Mouse (Mus musculus): ENCODE data around the gene Wdr74. TPM values are rescaled to one million over a fixed set of nuclear protein-coding genes. Genes with fewer than 3 reads are reported as not detected.
"Not testable (repeated sequence)": the region's sequence is repeated elsewhere in the genome, so short reads cannot be mapped to it uniquely, and the experiment has no call there.

The Wdr74 gene
- polyA plus RNA-seq, 1 experiment from 2014 or later = 42.8 TPM

DNA sequence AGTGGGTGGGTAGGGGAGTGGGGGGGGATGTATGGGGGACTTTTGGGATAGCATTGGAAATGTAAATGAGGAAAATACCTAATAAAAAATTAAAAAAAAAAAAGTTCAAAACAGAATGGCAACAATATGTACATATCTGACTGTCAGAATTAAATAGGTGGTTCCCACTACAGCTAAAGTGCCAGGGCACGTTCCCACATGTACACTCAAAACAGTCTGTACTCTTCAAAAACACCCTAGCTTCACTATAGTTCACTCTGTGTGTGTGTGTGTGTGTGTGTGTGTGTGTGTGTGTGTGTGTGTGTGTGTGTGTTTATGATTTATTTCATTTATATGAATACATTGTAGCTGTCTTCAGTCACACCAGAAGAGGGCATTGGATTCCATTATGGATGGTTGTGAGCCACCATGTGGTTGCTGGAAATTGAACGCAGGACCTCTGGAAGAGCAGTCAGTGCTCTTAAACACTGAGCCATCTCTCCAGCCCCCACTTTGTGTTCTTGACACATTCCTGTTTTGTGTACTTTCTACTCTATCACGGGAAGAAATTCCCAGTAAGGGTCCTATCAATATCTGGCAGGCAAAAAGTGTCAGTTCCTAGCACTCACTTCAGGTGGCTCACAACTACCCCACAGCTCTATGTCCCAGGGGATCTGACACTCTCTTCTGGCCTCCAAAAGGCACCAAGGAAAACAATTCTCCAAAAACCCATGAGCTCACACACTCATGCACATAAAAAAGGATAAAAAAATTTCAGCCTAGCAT is 7.1 kb upstream of the Wdr74 start:
- not testable (repeated sequence) for H3K4me3 ChIP-seq; H3K4me2 ChIP-seq; ATAC-seq (replicated peaks; ENCODE audit: insufficient number of reproducible peaks, insufficient read depth, low FRiP score, low read depth); H3K27me3 ChIP-seq; H3K9ac ChIP-seq; H3K9me3 ChIP-seq (replicated peaks); H3K27ac ChIP-seq
- 45% methylated on average over 3 of the region's 3 CpGs for WGBS
- Histone ChIP-seq H3K4me1 (replicated peaks) (peaks cover 17% of the 10 kb centered on the region), H3K36me3 (peaks cover 28% of the 10 kb centered on the region)

DNA sequence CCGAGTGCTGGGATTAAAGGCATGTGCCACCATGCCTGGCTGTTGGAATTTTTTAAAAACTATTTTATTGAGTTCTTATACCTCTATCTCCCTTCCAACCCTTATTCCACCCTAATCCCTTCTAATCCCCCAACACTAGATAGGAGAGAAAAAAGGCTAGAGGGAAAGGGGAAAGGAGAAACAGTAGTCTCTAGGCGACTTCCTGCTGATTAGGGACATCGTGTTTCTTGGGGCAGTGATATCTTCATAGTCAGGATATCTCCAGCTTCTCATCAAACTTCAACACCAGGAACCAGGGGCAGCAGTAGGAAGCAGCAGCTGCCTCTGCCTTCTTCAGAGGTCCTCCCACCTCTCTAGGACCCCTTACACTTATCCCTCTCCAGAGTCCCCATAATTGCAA is 1.3 kb upstream of the Wdr74 start:
- H3K4me1 ChIP-seq (replicated peaks) = peaks cover 13% of the 10 kb centered on the region

DNA sequence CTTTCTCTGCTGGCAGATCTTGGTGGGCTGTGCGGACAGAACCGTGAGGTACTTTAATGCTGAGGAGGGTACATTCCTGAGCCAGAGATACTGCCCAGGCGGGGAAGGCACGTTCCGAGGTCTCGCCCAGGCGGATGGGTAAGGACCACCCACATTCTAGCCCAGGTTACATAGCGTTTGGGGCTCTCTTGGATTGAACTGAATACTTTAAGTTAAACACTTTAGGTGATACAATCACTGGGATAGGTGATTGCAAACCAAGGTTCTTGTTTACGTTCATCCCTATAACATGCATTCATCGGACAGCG is 487 bp downstream of the Wdr74 start:
- H3K9me3 ChIP-seq (replicated peaks) = no peaks in the 10 kb centered on the region
- H3K4me3 ChIP-seq = peak overlapping the region; percentile 86
- ATAC-seq (replicated peaks; ENCODE audit: insufficient number of reproducible peaks, insufficient read depth, low FRiP score, low read depth) = no peak; the same call in 1 of the 2 replicates
- peak overlapping the region; percentile 72 for H3K9ac ChIP-seq
- peaks cover 21% of the 10 kb centered on the region for H3K4me1 ChIP-seq (replicated peaks)
- H3K27ac ChIP-seq = peak overlapping the region; percentile 71
- WGBS = 2% methylated on average over 11 of the region's 11 CpGs
- peak overlapping the region; percentile 78 for H3K4me2 ChIP-seq
- peaks cover 29% of the 10 kb centered on the region for H3K36me3 ChIP-seq
- no peaks in the 10 kb centered on the region for H3K27me3 ChIP-seq

More for the DNA sequence above, 1.3 kb upstream of the Wdr74 start:
- Histone ChIP-seq H3K27ac (no peak overlapping the region), H3K27me3 (no peaks in the 10 kb centered on the region), H3K4me3 (no peak overlapping the region), H3K4me2 (no peak overlapping the region), H3K9ac (no peak overlapping the region), H3K9me3 (replicated peaks) (no peaks in the 10 kb centered on the region), H3K36me3 (peaks cover 16% of the 10 kb centered on the region)
- no peak for ATAC-seq (replicated peaks; ENCODE audit: insufficient number of reproducible peaks, insufficient read depth, low FRiP score, low read depth)
- WGBS = 43% methylated on average over 3 of the region's 3 CpGs

DNA sequence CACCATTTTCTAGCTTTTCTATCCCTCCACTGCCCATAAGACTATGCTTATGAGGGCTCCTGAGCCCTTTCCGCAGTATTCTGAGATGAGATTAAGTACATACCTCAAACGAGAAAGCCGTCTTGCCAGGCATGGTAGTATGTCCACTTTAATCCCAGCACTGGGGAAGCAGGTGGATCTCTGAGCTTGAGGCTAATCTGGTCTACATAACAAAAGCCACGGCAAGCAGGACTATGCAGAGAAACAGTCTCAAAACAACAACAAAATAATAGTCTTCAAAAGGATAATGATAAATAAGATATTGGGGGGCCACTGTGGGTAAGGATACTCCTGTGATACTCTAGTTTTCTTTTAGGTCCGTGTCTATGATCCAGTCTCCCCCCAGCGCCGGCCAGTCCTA is 3.3 kb downstream of the Wdr74 start:
- peaks cover 42% of the 10 kb centered on the region for H3K36me3 ChIP-seq
- WGBS = 89% methylated on average over 7 of the region's 7 CpGs

DNA sequence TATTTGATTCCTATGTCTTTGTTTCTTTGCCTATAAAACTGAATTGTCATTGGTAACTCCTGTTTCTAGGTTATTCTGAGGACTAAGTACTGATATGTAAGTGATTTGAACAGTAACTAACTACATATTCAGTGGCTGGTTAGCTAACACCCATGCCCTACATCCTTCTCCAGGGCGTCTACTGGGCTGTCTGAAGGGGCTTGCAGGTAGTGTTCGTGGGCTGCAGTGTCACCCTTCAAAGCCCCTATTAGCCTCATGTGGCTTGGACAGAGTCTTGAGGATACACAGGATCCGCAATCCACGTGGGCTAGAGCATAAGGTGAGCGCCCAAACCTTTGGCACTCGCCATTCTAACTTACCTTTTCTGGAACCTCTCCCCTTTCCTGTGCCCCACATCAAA is 4.0 kb downstream of the Wdr74 start:
- 89% methylated on average over 6 of the region's 6 CpGs for WGBS
- H3K4me2 ChIP-seq = no peak overlapping the region
- no peak overlapping the region for H3K4me3 ChIP-seq
- H3K9me3 ChIP-seq (replicated peaks) = no peaks in the 10 kb centered on the region
- H3K36me3 ChIP-seq = peaks cover 49% of the 10 kb centered on the region
- no peaks in the 10 kb centered on the region for H3K27me3 ChIP-seq
- no peak overlapping the region for H3K27ac ChIP-seq
- no peak for ATAC-seq (replicated peaks; ENCODE audit: insufficient number of reproducible peaks, insufficient read depth, low FRiP score, low read depth)
- peaks cover 34% of the 10 kb centered on the region for H3K4me1 ChIP-seq (replicated peaks)
- H3K9ac ChIP-seq = no peak overlapping the region

More for the DNA sequence above, 3.3 kb downstream of the Wdr74 start:
- H3K4me2 ChIP-seq = no peak overlapping the region
- no peak for ATAC-seq (replicated peaks; ENCODE audit: insufficient number of reproducible peaks, insufficient read depth, low FRiP score, low read depth)
- H3K4me3 ChIP-seq = no peak overlapping the region
- no peaks in the 10 kb centered on the region for H3K9me3 ChIP-seq (replicated peaks)
- H3K9ac ChIP-seq = no peak overlapping the region
- H3K27ac ChIP-seq = no peak overlapping the region
- peaks cover 34% of the 10 kb centered on the region for H3K4me1 ChIP-seq (replicated peaks)
- H3K27me3 ChIP-seq = no peaks in the 10 kb centered on the region

DNA sequence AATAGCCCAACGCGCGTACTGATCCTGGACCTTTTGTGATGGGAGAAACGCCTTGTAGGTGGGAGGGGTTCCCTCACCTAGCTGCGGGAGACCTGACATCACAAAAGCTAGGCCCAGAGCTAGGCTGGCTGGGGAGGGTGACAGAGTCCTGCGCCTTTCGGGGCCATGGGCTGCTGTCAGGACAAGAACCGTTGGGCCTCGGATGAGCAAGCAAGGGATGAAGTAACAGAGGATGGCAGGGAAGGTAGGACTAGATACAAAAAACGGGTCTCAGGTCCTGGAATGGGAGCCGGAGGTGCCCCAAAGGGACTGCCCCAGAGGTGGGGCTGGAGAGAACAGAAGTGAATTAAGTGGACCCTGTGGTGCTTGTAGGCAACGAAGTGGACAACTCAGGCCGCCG is 5.0 kb downstream of the Wdr74 start, which contains the start of gene 1700092M07Rik:
Gene 1700092M07Rik (plus strand): TSS at position 116 of the 400 bp plus-strand sequence.
- peak within 1 kb of the TSS; percentile 91 for H3K9ac ChIP-seq
- WGBS = 70% methylated on average over 14 of the region's 14 CpGs

DNA sequence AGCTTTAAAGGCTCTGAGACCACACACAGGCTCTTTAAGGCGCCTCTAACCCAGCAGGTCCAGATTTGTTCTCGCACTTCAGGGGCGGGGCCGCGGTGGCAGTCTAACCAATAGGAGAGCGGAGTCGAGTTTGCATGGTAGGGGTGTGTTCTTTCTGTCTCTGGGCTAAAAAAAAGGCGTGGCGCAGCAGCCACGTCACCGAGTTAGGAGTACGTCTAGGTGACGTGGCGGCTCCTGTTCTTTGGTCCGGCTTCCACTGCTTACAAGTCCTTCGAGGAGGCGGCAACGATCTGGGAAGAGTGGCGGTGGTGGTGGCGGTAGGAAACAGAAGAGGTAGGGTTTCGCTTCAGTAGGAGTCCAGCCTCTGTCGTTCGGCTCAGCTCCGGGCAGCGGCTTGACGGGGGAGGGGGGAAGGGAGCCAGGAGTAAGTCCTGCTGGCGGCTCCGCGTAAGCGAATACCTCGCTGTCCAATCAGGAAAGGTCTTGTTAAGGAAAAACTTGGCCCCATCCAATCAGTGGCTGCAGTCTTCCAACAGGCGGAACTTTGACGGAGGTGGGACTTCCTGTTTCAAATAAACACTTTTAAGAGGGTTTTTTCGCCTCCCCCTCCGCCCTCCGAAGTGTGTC is 5.7 kb downstream of the Wdr74 start, which contains the start of gene Stx5a:
Gene Stx5a (plus strand): TSS at position 171 of the 627 bp plus-strand sequence.
- Histone ChIP-seq H3K4me3 (peak within 1 kb of the TSS; percentile 87), H3K27ac (peak within 1 kb of the TSS; percentile 96), H3K9me3 (replicated peaks) (no peaks in the 10 kb centered on the region), H3K36me3 (peaks cover 67% of the 10 kb centered on the region), H3K4me1 (replicated peaks) (peaks cover 29% of the 10 kb centered on the region), H3K9ac (peak within 1 kb of the TSS; percentile 91), H3K27me3 (no peaks in the 10 kb centered on the region), H3K4me2 (peak within 1 kb of the TSS; percentile 90)
- WGBS = under 1% methylated on average over 36 of the region's 36 CpGs
- peak; percentile 97 for ATAC-seq (replicated peaks; ENCODE audit: insufficient number of reproducible peaks, insufficient read depth, low FRiP score, low read depth)

More for the DNA sequence above, 5.0 kb downstream of the Wdr74 start, which contains the start of gene 1700092M07Rik:
- Histone ChIP-seq H3K9me3 (replicated peaks) (no peaks in the 10 kb centered on the region), H3K27me3 (no peaks in the 10 kb centered on the region), H3K4me2 (peak within 1 kb of the TSS; percentile 52), H3K36me3 (peaks cover 59% of the 10 kb centered on the region), H3K27ac (peak within 1 kb of the TSS; percentile 96), H3K4me3 (peak within 1 kb of the TSS; percentile 87), H3K4me1 (replicated peaks) (peaks cover 29% of the 10 kb centered on the region)
- ATAC-seq (replicated peaks; ENCODE audit: insufficient number of reproducible peaks, insufficient read depth, low FRiP score, low read depth) = no peak

DNA sequence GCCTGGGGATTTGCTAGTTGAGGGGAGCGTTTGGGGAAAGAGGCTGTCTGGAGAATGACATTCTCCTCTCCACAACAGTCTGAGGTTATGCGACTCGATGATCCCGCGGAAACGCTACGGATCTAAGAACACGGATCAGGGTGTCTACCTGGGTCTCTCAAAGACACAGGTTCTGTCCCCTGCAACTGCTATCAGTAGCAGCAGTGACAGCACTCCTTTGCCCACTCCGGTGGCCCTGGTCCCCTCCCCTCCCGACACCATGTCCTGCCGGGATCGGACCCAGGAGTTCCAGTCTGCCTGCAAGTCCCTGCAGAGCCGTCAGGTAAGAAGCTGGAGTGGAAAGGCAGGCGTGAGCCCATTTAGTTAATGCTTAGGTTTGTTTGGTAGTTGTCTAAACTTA is 6.5 kb downstream of the Wdr74 start:
- H3K36me3 ChIP-seq = peaks cover 75% of the 10 kb centered on the region
- peaks cover 22% of the 10 kb centered on the region for H3K4me1 ChIP-seq (replicated peaks)
- H3K9me3 ChIP-seq (replicated peaks) = no peaks in the 10 kb centered on the region
- peak overlapping the region; percentile 96 for H3K27ac ChIP-seq
- peak overlapping the region; percentile 90 for H3K4me2 ChIP-seq
- ATAC-seq (replicated peaks; ENCODE audit: insufficient number of reproducible peaks, insufficient read depth, low FRiP score, low read depth) = no peak
- no peaks in the 10 kb centered on the region for H3K27me3 ChIP-seq
- peak overlapping the region; percentile 91 for H3K9ac ChIP-seq
- peak overlapping the region; percentile 87 for H3K4me3 ChIP-seq
- WGBS = 8% methylated on average over 14 of the region's 14 CpGs

DNA sequence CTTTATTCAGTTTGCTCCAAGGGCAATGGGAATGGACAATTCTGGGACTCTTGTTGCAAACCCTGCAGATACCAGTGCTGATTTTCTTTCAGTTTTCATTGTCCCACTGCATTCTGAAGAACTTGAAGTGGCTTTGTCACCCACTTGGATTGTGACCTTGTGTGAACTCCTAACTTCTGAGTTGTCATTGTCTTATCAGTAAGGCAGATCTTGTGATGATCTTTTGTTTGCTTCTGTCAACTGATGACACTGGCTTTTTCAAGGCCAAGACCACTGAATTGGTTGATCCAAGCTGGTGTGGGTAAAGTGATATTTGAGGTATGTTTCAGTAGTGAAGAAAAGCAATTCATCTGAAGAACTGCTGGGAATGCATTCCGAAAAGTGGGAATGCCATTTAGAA is 9.8 kb downstream of the Wdr74 start:
- H3K27ac ChIP-seq = no peak overlapping the region
- H3K27me3 ChIP-seq = no peaks in the 10 kb centered on the region
- WGBS = 94% methylated on average over 1 of the region's 1 CpGs
- no peak for ATAC-seq (replicated peaks; ENCODE audit: insufficient number of reproducible peaks, insufficient read depth, low FRiP score, low read depth)
- no peak overlapping the region for H3K4me2 ChIP-seq
- peaks cover 80% of the 10 kb centered on the region for H3K36me3 ChIP-seq
- H3K9me3 ChIP-seq (replicated peaks) = no peaks in the 10 kb centered on the region
- peaks cover 19% of the 10 kb centered on the region for H3K4me1 ChIP-seq (replicated peaks)
- H3K9ac ChIP-seq = no peak overlapping the region
- H3K4me3 ChIP-seq = no peak overlapping the region

DNA sequence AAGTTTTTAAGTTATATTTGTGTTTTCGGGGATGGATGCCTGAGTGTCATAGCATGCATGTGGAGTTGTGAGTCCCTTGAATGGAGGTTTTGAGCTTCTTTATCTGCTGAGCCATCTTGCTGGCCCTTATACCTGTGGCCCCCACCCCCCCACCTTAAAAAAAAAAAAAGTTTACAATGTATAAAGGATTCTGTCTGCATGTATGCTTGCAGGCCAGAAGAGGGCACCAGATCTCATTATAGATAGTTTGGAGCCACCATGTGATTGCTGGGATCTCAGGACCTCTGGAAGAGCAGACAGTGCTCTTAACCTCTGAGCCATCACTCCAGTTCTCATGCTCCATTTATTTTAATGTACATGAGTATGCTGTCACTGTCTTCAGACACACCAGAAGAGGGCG is 11.7 kb downstream of the Wdr74 start:
- Histone ChIP-seq H3K4me3 (no peak overlapping the region), H3K4me1 (replicated peaks) (peaks cover 9% of the 10 kb centered on the region), H3K27ac (no peak overlapping the region), H3K9me3 (replicated peaks) (no peaks in the 10 kb centered on the region), H3K27me3 (no peaks in the 10 kb centered on the region), H3K9ac (no peak overlapping the region), H3K4me2 (no peak overlapping the region), H3K36me3 (peaks cover 94% of the 10 kb centered on the region)
- no peak for ATAC-seq (replicated peaks; ENCODE audit: insufficient number of reproducible peaks, insufficient read depth, low FRiP score, low read depth)
- 68% methylated on average over 2 of the region's 2 CpGs for WGBS

DNA sequence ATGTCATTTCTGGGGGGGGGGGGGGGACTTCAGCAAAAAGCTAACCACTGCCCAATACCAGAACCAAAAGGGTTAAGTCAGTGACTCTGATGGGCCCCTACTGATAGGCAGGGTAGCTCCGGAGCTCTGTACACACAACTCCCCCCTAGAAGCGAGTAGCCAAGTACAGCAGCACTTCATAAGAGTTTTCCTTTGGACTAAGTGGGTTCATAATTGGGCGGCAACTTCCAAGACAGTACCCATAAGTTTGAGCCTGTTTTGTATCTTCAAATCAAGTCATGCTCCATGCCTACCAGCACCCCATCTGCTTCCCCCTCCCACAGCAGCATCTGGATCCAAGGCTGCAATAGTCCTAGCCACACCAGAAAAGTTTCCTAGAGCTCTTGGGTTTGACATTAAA is 20.0 kb downstream of the Wdr74 start:
- Histone ChIP-seq H3K9me3 (replicated peaks) (no peaks in the 10 kb centered on the region), H3K27me3 (no peaks in the 10 kb centered on the region), H3K4me3 (peak overlapping the region; percentile 98; the same call in 1 of the 2 replicates), H3K4me1 (replicated peaks) (peaks cover 22% of the 10 kb centered on the region), H3K4me2 (peak overlapping the region; percentile 60), H3K9ac (no peak overlapping the region), H3K27ac (no peak overlapping the region), H3K36me3 (peaks cover 39% of the 10 kb centered on the region)
- WGBS = 47% methylated on average over 3 of the region's 3 CpGs
- no peak for ATAC-seq (replicated peaks; ENCODE audit: insufficient number of reproducible peaks, insufficient read depth, low FRiP score, low read depth)
